Mouse (Mus musculus) 3134 (cell line): ENCODE measurements around the gene Gm13275.
"Not testable (repeated sequence)": the region's sequence is repeated elsewhere in the genome, so short reads cannot be mapped to it uniquely, and the experiment has no call there.

ENCODE experiments used
- DNase-seq: peaks from one replicate; pipeline ENCODE4 v3.0.0-alpha.2; 2011; ENCODE audit warnings: low spot score; ENCODE audit not compliant: insufficient read length; ENCODE audit errors: extremely low read depth

Gm13275 gene

DNA sequence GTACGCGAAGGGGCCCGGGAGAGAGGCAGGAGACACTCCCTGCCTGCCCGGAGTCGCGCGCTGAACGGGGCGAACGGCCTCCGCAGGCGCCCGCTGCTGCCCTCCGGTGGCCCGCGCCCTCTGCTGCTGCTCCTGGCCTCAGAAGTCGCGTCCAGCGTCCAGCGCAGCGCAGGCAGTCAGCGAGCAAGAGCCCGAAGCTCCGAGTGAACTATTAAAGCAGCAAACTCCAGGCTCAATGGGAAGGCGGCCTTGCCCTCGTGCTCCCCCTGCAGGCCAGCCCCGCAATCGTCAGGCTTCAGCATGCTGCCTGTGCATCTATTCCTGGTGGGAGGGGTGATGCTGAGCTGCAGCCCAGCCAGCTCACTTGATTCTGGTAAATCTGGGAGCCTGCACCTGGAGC lies 3.0 kb upstream of the Gm13275 start, which contains the start of gene Gm13278:
Gm13278 (plus strand) TSS at position 301 of the 400 bp plus-strand sequence.
- DNase-seq = not testable (repeated sequence)

DNA sequence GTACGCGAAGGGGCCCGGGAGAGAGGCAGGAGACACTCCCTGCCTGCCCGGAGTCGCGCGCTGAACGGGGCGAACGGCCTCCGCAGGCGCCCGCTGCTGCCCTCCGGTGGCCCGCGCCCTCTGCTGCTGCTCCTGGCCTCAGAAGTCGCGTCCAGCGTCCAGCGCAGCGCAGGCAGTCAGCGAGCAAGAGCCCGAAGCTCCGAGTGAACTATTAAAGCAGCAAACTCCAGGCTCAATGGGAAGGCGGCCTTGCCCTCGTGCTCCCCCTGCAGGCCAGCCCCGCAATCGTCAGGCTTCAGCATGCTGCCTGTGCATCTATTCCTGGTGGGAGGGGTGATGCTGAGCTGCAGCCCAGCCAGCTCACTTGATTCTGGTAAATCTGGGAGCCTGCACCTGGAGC lies 2.8 kb downstream of the Gm13275 start, which contains the start of gene Gm13279:
Gm13279 (plus strand) TSS at position 301 of the 400 bp plus-strand sequence.
- not testable (repeated sequence) for DNase-seq

DNA sequence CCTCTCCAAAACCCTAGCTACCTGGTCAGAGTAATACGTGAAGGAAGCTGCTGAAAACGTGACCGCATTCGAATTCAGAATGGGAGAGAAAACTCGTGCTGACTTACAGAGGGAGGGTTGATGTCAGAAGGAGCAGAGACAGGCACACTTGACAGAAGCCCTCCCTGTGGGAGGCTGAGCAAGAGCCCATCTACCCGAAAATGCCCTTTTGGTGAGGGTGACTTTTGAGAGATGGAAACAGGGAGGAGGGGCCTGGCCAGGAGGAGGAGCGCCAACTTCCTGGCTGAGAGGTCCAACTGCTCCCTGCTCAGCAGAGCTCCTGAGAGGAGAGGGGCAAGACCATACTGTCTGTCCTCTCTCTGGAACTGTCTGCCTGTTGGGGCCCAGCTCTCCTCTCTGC lies 5.1 kb downstream of the Gm13275 start, which contains the start of gene Gm13285:
Gm13285 (plus strand) TSS at position 301 of the 400 bp plus-strand sequence.
- not testable (repeated sequence) for DNase-seq

DNA sequence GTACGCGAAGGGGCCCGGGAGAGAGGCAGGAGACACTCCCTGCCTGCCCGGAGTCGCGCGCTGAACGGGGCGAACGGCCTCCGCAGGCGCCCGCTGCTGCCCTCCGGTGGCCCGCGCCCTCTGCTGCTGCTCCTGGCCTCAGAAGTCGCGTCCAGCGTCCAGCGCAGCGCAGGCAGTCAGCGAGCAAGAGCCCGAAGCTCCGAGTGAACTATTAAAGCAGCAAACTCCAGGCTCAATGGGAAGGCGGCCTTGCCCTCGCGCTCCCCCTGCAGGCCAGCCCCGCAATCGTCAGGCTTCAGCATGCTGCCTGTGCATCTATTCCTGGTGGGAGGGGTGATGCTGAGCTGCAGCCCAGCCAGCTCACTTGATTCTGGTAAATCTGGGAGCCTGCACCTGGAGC lies 8.7 kb downstream of the Gm13275 start, which contains the start of gene Gm13287:
Gm13287 (plus strand) TSS at position 301 of the 400 bp plus-strand sequence.
- DNase-seq = not testable (repeated sequence)

DNA sequence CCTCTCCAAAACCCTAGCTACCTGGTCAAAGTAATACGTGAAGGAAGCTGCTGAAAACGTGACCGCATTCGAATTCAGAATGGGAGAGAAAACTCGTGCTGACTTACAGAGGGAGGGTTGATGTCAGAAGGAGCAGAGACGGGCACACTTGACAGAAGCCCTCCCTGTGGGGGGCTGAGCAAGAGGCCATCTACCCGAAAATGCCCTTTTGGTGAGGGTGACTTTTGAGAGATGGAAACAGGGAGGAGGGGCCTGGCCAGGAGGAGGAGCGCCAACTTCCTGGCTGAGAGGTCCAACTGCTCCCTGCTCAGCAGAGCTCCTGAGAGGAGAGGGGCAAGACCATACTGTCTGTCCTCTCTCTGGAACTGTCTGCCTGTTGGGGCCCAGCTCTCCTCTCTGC lies 10.9 kb downstream of the Gm13275 start, which contains the start of gene Gm13288:
Gm13288 (plus strand) TSS at position 301 of the 400 bp plus-strand sequence.
- not testable (repeated sequence) for DNase-seq

DNA sequence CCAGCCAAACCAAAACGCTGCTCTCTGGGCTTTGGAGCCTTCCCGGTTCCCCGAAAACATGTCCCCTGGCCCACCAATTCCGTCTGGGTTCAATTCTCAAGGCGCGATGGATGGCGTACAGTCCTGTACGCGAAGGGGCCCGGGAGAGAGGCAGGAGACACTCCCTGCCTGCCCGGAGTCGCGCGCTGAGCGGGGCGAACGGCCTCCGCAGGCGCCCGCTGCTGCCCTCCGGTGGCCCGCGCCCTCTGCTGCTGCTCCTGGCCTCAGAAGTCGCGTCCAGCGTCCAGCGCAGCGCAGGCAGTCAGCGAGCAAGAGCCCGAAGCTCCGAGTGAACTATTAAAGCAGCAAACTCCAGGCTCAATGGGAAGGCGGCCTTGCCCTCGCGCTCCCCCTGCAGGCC lies 11.5 kb downstream of the Gm13275 start:
- not testable (repeated sequence) for DNase-seq

DNA sequence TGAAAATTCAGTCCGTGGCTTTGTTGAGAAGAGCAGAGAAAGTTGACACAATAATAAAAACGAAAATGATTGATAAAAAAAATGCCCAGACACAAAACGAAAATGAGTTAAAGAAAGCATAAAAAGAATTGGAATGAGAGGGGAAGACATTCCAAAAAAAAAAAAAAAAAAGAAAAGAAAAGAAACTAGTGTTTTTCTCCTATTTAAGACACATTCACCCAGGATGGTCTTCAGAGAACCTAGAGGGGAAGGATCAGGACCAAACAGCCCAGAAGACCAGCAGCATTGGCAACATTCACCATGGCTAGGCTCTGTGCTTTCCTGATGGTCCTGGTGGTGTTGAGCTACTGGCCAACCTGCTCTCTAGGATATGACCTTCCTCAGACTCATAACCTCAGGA lies 21.6 kb downstream of the Gm13275 start, which contains the start of gene Ifna7:
Ifna7 (plus strand) TSS at position 301 of the 400 bp plus-strand sequence.
- no peak for DNase-seq

DNA sequence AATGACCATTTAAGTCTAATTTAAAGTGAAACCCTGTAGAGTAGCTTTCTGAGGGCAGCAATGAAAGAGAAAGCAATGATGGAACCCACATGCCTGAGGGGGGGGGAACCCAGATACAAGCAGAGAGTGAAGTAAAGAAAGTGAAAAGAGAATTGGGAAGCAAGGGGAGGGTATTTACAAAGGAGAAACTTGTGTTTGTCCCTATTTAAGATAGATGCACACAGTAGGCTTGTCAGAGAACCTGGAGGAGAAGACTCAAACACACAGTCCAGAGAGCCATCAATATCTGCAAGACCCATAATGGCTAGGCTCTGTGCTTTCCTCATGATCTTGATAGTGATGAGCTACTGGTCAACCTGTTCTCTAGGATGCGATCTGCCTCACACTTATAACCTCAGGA lies 25.4 kb downstream of the Gm13275 start, which contains the start of gene Ifna11:
Ifna11 (plus strand) TSS at position 301 of the 400 bp plus-strand sequence.
- DNase-seq = no peak

DNA sequence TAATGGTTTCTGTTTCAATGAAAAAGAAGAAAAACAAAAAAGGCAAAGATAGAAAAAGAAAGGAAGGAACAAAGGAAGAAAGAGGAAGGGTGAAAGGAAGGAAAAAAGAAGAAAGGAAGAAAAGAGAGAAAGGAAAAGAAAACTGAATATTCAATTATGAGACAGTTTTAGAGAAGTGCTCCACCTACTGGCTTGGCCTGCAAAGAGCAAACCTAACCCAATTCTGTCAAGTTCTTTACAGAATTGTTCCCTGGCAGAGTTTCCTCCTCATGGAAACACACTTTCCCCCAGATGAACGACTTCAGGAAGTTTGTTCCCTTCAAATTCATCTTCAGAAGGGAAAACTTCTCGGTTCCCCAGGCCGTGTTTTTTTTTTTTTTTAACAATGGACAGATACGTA lies 28.7 kb downstream of the Gm13275 start:
- no peak for DNase-seq

DNA sequence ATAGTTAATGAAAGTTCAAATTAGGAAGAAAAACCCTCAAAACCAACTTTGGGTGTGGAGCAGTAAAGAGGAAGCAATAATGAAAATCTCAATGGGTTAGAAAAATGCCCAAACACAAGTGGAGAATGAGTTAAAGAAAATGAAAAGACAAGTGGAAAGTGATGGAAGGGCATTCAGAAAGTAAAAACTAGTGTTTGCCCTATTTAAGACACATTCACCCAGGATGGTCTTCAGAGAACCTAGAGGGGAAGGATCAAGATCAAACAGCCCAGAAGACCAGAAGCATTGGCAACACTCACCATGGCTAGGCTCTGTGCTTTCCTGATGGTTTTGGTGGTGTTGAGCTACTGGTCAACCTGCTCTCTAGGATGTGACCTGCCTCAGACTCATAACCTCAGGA lies 32.8 kb downstream of the Gm13275 start, which contains the start of gene Ifna6:
Ifna6 (plus strand) TSS at position 301 of the 400 bp plus-strand sequence.
- not testable (repeated sequence) for DNase-seq

DNA sequence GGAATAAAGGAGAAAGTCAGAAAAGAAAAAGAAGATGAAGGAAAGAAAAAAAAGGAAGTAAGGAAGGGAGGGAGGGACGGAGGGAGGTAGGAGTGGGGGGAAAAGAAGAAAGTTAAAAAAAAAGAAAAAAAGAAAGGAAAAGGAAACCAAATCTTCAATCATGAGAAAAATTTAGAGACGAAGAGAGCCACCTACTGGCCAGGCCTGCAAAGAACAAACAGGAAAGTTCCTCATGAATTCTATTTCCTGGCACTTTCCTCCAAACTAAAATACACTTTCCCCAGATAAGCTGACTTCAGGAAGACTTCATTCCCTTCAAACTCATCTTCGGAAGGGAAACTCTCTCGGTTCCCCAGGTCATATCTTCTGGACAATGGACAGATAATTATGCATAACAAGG lies 36.2 kb downstream of the Gm13275 start:
- no peak for DNase-seq

DNA sequence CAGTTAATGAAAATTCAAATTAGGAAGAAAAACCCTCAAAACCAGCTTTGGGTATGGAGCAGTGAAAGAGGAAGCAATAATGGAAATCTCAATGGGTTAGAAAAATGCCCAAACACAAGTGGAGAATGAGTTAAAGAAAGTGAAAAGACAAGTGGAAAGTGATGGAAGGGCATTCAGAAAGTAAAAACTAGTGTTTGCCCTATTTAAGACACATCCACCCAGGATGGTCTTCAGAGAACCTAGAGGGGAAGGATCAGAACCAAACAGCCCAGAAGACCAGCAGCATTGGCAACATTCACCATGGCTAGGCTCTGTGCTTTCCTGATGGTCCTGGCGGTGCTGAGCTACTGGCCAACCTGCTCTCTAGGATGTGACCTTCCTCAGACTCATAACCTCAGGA lies 40.9 kb downstream of the Gm13275 start, which contains the start of gene Ifna5:
Ifna5 (plus strand) TSS at position 301 of the 400 bp plus-strand sequence.
- DNase-seq = not testable (repeated sequence)

DNA sequence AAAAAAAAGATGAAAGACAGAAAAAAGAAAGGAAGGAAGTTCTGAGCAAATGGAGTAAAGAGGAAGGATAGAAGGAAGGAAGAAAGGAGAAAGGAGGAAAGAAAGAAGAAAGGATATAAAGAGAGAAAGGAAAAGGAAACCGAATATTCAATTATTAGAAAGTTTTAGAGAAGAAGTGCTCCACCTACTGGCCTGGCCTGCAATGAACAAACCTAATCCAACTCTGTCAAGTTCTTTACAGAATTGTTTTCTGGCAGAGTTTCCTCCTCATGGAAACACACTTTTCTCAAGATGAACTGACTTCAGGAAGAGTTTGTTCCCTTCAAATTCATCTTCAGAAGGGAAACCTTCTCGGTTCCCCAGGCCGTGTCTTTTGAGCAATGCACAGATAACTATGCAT lies 44.5 kb downstream of the Gm13275 start:
- DNase-seq = no peak

DNA sequence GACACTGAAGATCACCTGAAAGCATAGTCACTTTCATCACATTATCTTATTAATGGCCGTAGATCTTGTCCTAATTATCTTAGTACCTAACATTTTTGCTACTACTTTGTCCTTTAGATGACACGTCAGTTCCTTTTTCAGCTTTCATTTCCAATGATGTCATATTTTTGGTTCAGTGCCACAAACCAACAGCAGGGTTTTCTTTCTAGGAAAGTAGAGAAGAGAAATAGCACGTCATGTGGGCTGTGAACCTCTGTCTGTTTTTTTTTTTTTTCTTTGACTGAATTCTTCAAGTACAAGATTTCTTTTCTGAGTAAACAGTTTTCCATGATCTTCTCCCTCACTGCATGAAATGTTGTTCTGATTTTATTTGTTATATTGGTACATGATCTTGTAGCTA lies 45.8 kb downstream of the Gm13275 start:
- DNase-seq = no peak

DNA sequence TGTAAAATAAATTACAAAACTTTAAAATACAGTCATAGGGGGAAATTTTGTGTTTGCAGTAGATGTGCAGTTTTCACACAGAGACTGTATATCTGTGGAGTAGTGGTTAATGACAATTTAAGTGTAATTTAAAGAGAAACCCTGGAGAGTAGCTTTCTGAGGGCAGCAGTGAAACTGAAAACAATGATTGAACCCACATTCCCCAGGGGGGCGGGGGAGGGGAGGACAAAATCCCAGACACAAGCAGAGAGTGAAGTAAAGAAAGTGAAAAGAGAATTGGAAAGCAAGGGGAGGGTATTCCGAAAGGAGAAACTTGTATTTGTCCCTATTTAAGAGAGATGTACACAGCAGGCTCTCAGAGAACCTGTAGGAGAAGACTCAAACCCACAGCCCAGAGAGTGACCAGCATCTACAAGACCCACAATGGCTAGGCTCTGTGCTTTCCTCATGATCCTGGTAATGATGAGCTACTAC lies 47.2 kb downstream of the Gm13275 start, which contains the start of gene Ifna4:
Ifna4 (plus strand) TSS at position 424 of the 474 bp plus-strand sequence.
- no peak for DNase-seq
